Mouse (Mus musculus) embryonic stem cell, embryonic (primary cell): Measurements from ENCODE around the gene Deaf1.

Source experiments
- CTCF ChIA-PET, 4 experiments: fragments of 300-600 bp in 2 of 4; fragments of 350-600 bp in 2 of 4; sonication (Branson Sonifier 250); formaldehyde crosslinking; loops; one replicate each; lab custom pipeline; 2022; ENCODE audit warnings: inconsistent platforms in 2 of 4; lab: Charles Lee
- POLR2A ChIA-PET, 4 experiments: fragments of 300-600 bp in 2 of 4; fragments of 350-600 bp in 2 of 4; sonication (Branson Sonifier 250); formaldehyde crosslinking; loops; one replicate each; lab custom pipeline; 2022; ENCODE audit warnings: antibody characterized with exemption in 4 of 4, inconsistent platforms in 1 of 4; lab: Charles Lee

The Deaf1 gene

GRCm38 (mm10) chr7:141293852-141294471 is 33.5 kb downstream of the Deaf1 start:
- CTCF ChIA-PET: interaction anchor here in 3 of 4 experiments (0.6 to 1.8 kb wide), 6 partner anchors 11 to 98 kb away, joined by 3 to 7 read pairs (median 4); partner anchors contain the start of gene Taldo1 (in 1 of the 3)
- POLR2A ChIA-PET: interaction anchor here in 3 of 4 experiments (0.6 to 4.2 kb wide), 12 partner anchors 10 to 147 kb away, joined by 3 to 32 read pairs (median 4); partner anchors contain the start of genes Sct (in 2 of the 3), Cdhr5 (in 1 of the 3), Eps8l2 (in 1 of the 3) and Irf7 (in 1 of the 3)

- CTCF ChIA-PET: interaction anchor here in 2 of 4 experiments (0.6 to 1.8 kb wide), 4 partner anchors 14 to 212 kb away, joined by 3 to 14 read pairs (median 3); partner anchors contain the start of gene Sct (in 1 of the 2)
- POLR2A ChIA-PET: interaction anchor here (0.6 to 4.2 kb wide), 14 partner anchors 9 to 1342 kb away, joined by 3 to 32 read pairs (median 4); partner anchors contain the start of genes Eps8l2 (in 2 of the 4), Sct (in 2 of the 4) and Cdhr5 (in 1 of the 4)
These were observed 34.7 kb downstream of the Deaf1 start for GRCm38 (mm10) chr7:141292583-141293388.

- ChIA-PET CTCF (interaction anchor here in 1 of 4 experiments (0.6 kb wide), 1 partner anchor 13 kb away, joined by 3 read pairs; the partner anchor contains the start of gene Sct), POLR2A (interaction anchor here (0.6 to 4.2 kb wide), 12 partner anchors 9 to 212 kb away, joined by 3 to 32 read pairs (median 4); partner anchors contain the start of genes Sct (in 2 of the 4), Cdhr5 (in 1 of the 4) and Eps8l2 (in 1 of the 4))
These were observed 35.4 kb downstream of the Deaf1 start, which contains the start of gene Drd4 for GRCm38 (mm10) chr7:141291921-141292582. Gene Drd4 (plus strand): TSS chr7:141292006.

- CTCF ChIA-PET: interaction anchor here (0.6 to 1.2 kb wide), 4 partner anchors 9 to 410 kb away, joined by 3 to 5 read pairs (median 4); partner anchors contain the start of gene Sct (in 1 of the 4)
- POLR2A ChIA-PET: interaction anchor here in 1 of 4 experiments (1.0 to 1.6 kb wide), 4 partner anchors 7 to 40 kb away, joined by 3 to 7 read pairs (median 4); partner anchors contain the start of genes Deaf1, Irf7, Sct and Tmem80
These were observed 39.4 kb downstream of the Deaf1 start for GRCm38 (mm10) chr7:141288042-141288441.

GRCm38 (mm10) chr7:141282756-141283155 is 44.7 kb downstream of the Deaf1 start:
- CTCF ChIA-PET: interaction anchor here in 2 of 4 experiments (0.5 to 0.6 kb wide), 2 partner anchors 11 to 270 kb away, joined by 4 to 7 read pairs; no protein-coding TSS in a partner anchor

GRCm38 (mm10) chr7:141281442-141281841 is 46.0 kb downstream of the Deaf1 start:
- POLR2A ChIA-PET: interaction anchor here in 2 of 4 experiments (0.6 to 1.4 kb wide), 6 partner anchors 7 to 950 kb away, joined by 3 to 4 read pairs (median 3); no protein-coding TSS in a partner anchor

More at GRCm38 (mm10) chr7:141282756-141283155, 44.7 kb downstream of the Deaf1 start:
- POLR2A ChIA-PET: interaction anchor here in 2 of 4 experiments (0.7 to 1.5 kb wide), 3 partner anchors 10 to 43 kb away, joined by 3 to 4 read pairs (median 3); no protein-coding TSS in a partner anchor

GRCm38 (mm10) chr7:141278766-141279590 is 48.5 kb downstream of the Deaf1 start, which contains the start of gene Sct:
Gene Sct (minus strand): TSS chr7:141279133.
- CTCF ChIA-PET: interaction anchor here (0.5 to 1.8 kb wide), 27 partner anchors 9 to 202 kb away, joined by 3 to 10 read pairs (median 3); partner anchors contain the start of genes Irf7 (in 2 of the 4), Taldo1 (in 2 of the 4) and Eps8l2 (in 1 of the 4)
- POLR2A ChIA-PET: interaction anchor here in 3 of 4 experiments (0.8 to 4.0 kb wide), 36 partner anchors 9 to 320 kb away, joined by 3 to 32 read pairs (median 4); partner anchors contain the start of genes Taldo1 (in 2 of the 3), Deaf1 (in 1 of the 3), Irf7 (in 1 of the 3) and Rassf7 (in 1 of the 3)

More at GRCm38 (mm10) chr7:141281442-141281841, 46.0 kb downstream of the Deaf1 start:
- CTCF ChIA-PET: interaction anchor here in 1 of 4 experiments (1.6 kb wide), 1 partner anchor 29 kb away, joined by 4 read pairs; no protein-coding TSS in a partner anchor

GRCm38 (mm10) chr7:141277701-141278678 is 49.5 kb downstream of the Deaf1 start:
- ChIA-PET POLR2A (interaction anchor here in 3 of 4 experiments (0.8 to 4.0 kb wide), 31 partner anchors 7 to 319 kb away, joined by 3 to 32 read pairs (median 3); partner anchors contain the start of genes Deaf1 (in 1 of the 3), Drd4 (in 1 of the 3), Irf7 (in 1 of the 3) and Rassf7 (in 1 of the 3)), CTCF (interaction anchor here in 3 of 4 experiments (0.7 to 1.8 kb wide), 19 partner anchors 8 to 206 kb away, joined by 3 to 7 read pairs (median 4); partner anchors contain the start of genes Eps8l2 (in 1 of the 3), Irf7 (in 1 of the 3) and Taldo1 (in 1 of the 3))

- CTCF ChIA-PET: interaction anchor here (0.5 to 1.6 kb wide), 4 partner anchors 9 to 470 kb away, joined by 3 to 5 read pairs (median 4); no protein-coding TSS in a partner anchor
- POLR2A ChIA-PET: interaction anchor here in 3 of 4 experiments (0.8 to 4.0 kb wide), 15 partner anchors 8 to 419 kb away, joined by 3 to 32 read pairs (median 3); partner anchors contain the start of genes Bet1l (in 1 of the 3), Drd4 (in 1 of the 3), Rassf7 (in 1 of the 3) and Rnh1 (in 1 of the 3)
These were observed 50.9 kb downstream of the Deaf1 start, which contains the start of gene Cdhr5 for GRCm38 (mm10) chr7:141276546-141276945. Gene Cdhr5 (minus strand): TSS chr7:141276786.

- ChIA-PET CTCF (interaction anchor here in 1 of 4 experiments (0.7 kb wide), 1 partner anchor 13 kb away, joined by 4 read pairs; no protein-coding TSS in a partner anchor), POLR2A (interaction anchor here in 1 of 4 experiments (0.8 to 1.4 kb wide), 3 partner anchors 9 to 82 kb away, joined by 3 to 5 read pairs (median 3); partner anchors contain the start of genes Hras and Lrrc56)
These were observed 52.1 kb downstream of the Deaf1 start for GRCm38 (mm10) chr7:141275356-141275755.

- CTCF ChIA-PET: no interaction called here
- POLR2A ChIA-PET: interaction anchor here in 2 of 4 experiments (1.1 to 3.1 kb wide), 2 partner anchors 9 to 93 kb away, joined by 4 to 9 read pairs; partner anchors contain the start of gene Sct (in 1 of the 2)
These were observed 56.9 kb downstream of the Deaf1 start for GRCm38 (mm10) chr7:141270631-141271030.

GRCm38 (mm10) chr7:141269273-141269545 is 58.3 kb downstream of the Deaf1 start:
- POLR2A ChIA-PET: interaction anchor here in 2 of 4 experiments (0.6 to 3.1 kb wide), 13 partner anchors 10 to 653 kb away, joined by 3 to 9 read pairs (median 3); partner anchors contain the start of genes Rassf7 (in 1 of the 2), Sct (in 1 of the 2) and Taldo1 (in 1 of the 2)
- CTCF ChIA-PET: interaction anchor here in 2 of 4 experiments (0.5 to 1.3 kb wide), 3 partner anchors 10 to 242 kb away, joined by 3 read pairs; partner anchors contain the start of gene Sct (in 1 of the 2)

GRCm38 (mm10) chr7:141268466-141269272 is 58.8 kb downstream of the Deaf1 start:
- ChIA-PET CTCF (interaction anchor here in 2 of 4 experiments (0.5 to 1.3 kb wide), 4 partner anchors 10 to 242 kb away, joined by 3 to 5 read pairs (median 3); partner anchors contain the start of gene Sct (in 1 of the 2)), POLR2A (interaction anchor here in 2 of 4 experiments (0.6 to 3.1 kb wide), 16 partner anchors 8 to 653 kb away, joined by 3 to 9 read pairs (median 3); partner anchors contain the start of genes Cdhr5 (in 1 of the 2), Rassf7 (in 1 of the 2), Rnh1 (in 1 of the 2) and Sct (in 1 of the 2))
